Mouse (Mus musculus) heart, embryonic 10.5 days (tissue): ENCODE data around the gene Lig1. TPM values are rescaled to one million over a fixed set of nuclear protein-coding genes. Genes with fewer than 3 reads are reported as not detected.

Experiments used
- DNase-seq: peaks from one replicate; pipeline ENCODE4 v3.0.0-alpha.2; 2017; ENCODE audit warnings: low spot score
- H3K27ac ChIP-seq: fragments of 300-500 bp; sonication (generic); 2 replicates; pipeline ENCODE4 v1.5.1; 2016; ENCODE audit warnings: mild to moderate bottlenecking
- H3K27me3 ChIP-seq: fragments of 300-500 bp; sonication (generic); 2 replicates; pipeline ENCODE4 v1.6.1; 2016; ENCODE audit warnings: mild to moderate bottlenecking; ENCODE audit not compliant: poor library complexity, insufficient read depth, severe bottlenecking
- H3K36me3 ChIP-seq: fragments of 300-500 bp; sonication (generic); 2 replicates; pipeline ENCODE4 v1.6.1; 2016; ENCODE audit warnings: mild to moderate bottlenecking, moderate library complexity
- H3K4me1 ChIP-seq: fragments of 300-500 bp; sonication (generic); 2 replicates; pipeline ENCODE4 v1.6.1; 2016; ENCODE audit warnings: mild to moderate bottlenecking
- H3K4me3 ChIP-seq: fragments of 300-500 bp; sonication (generic); 2 replicates; pipeline ENCODE4 v1.5.1; 2016; ENCODE audit warnings: mild to moderate bottlenecking, moderate library complexity
- H3K9me3 ChIP-seq: fragments of 300-500 bp; sonication (generic); 2 replicates; pipeline ENCODE4 v1.6.1; 2016; ENCODE audit warnings: mild to moderate bottlenecking, moderate library complexity
- WGBS: fragments of 180-500 bp; shearing (Covaris S2); methylation state at CpG from one replicate; pipeline ENCODE4 v1.1.7; 2016; 5-methylcytosine and 5-hydroxymethylcytosine counted together
- polyA plus RNA-seq: library from polyadenylated mRNA; unstranded; fragments of >200 nt; fragmentation: Nextera tagmentation; extraction: Ambion mirVana; gene quantifications from 2 replicates; pipeline ENCODE4 v1.2.1, GENCODE M21; 2016

The Lig1 gene
- polyA plus RNA-seq, 1 experiment from 2014 or later = 105 TPM

DNA sequence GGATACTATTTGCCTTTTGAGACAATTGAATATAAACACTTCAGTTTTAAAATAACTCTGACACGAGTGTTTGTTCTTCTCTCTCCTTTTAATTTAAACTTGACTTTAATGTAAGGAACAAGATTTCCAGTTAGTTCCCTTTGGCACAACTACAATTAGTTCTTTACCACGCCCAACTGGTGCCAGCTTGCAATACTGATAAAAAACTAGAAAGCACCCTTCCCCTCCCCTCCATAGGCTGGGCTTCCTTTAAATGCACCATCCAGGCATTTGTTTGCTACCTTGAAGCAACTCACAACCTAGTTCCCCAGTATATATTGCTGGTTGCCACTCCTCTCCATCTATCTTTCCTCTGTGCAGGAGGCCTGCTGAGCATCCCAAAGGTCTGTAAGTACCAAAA, 47.2 kb downstream of the Lig1 start, which contains the start of gene Pla2g4c:
Gene Pla2g4c (plus strand): TSS at position 340 of the 400 bp plus-strand sequence.
- Histone ChIP-seq H3K9me3 (no peaks in the 10 kb centered on the region), H3K27me3 (no peaks in the 10 kb centered on the region), H3K4me1 (no peaks in the 10 kb centered on the region), H3K36me3 (peaks cover under 1% of the 10 kb centered on the region; the same call in 1 of the 2 replicates), H3K4me3 (no peak within 1 kb of the TSS), H3K27ac (no peak within 1 kb of the TSS)
- 85% methylated on average over 2 of the region's 2 CpGs for WGBS
- no peak for DNase-seq

DNA sequence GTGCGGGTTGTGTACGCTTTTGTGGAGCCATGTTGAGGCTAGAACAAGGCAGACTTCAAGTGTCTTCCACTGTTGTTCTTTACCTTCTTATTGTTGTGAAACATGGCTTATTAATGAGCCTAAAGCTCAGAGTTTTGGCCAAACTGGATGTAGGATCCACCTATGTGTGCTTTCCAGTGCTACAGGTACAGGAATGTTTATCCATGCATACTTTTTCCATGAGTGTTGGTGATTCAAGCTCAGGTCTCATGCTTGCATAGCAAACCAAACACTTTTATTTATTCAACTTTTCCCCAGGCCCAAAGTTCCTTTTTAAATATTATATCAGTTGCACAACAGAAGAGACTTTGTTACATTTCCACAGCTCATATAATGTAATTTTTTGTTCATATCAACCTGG, 53.5 kb downstream of the Lig1 start:
- no peaks in the 10 kb centered on the region for H3K27me3 ChIP-seq
- H3K9me3 ChIP-seq = no peaks in the 10 kb centered on the region
- H3K4me1 ChIP-seq = no peaks in the 10 kb centered on the region
- H3K27ac ChIP-seq = no peak overlapping the region
- WGBS = 99% methylated on average over 2 of the region's 2 CpGs
- no peak for DNase-seq
- no peak overlapping the region for H3K4me3 ChIP-seq
- H3K36me3 ChIP-seq = peaks cover 17% of the 10 kb centered on the region; the same call in 1 of the 2 replicates

DNA sequence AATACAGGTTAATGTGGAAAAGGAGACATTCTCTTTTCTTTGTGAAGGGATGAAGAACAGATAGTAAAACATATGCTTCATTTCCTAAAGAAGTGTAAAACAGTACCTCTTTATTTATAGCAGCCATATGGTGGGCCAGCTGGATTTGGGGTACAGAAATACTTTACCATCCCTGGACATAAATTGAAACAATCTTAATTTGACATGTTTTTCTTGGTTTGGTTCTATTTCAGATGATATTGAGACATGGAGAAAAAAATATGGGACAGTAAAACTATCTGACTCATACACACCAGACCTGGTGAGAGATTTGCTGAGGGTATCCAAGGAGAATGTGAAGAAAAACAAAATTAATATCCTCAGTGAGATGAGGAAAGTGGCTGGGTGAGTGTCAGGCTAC, 78.9 kb downstream of the Lig1 start:
- H3K4me3 ChIP-seq = no peak overlapping the region
- H3K27me3 ChIP-seq = no peaks in the 10 kb centered on the region
- H3K36me3 ChIP-seq = peaks cover 49% of the 10 kb centered on the region
- H3K9me3 ChIP-seq = 0 out of 2 replicates have a peak, but pooled peaks cover 4% of the 10 kb centered on the region
- H3K4me1 ChIP-seq = no peaks in the 10 kb centered on the region
- no peak for DNase-seq
- H3K27ac ChIP-seq = no peak overlapping the region

Other genes with a start within 250 kb of the Lig1 start
- gene Chmp2a, start 242.5 kb upstream of the Lig1 start, polyA plus RNA-seq = 129 and 142 TPM in 2 replicates
- 159 and 189 TPM in 2 replicates for gene Ube2m, start 239.0 kb upstream of the Lig1 start, polyA plus RNA-seq
- 2.2 and 3.1 TPM in 2 replicates for gene Mzf1, start 222.5 kb upstream of the Lig1 start, polyA plus RNA-seq
- gene Vmn1r85, start 182.1 kb upstream of the Lig1 start, polyA plus RNA-seq = not detected in 2 replicates
- gene Vmn1r86, start 157.4 kb upstream of the Lig1 start, polyA plus RNA-seq = not detected in 2 replicates
- gene Vmn1r87, start 137.1 kb upstream of the Lig1 start, polyA plus RNA-seq = not detected in 2 replicates
- not detected in 2 replicates for gene Vmn1r88, start 117.7 kb upstream of the Lig1 start, polyA plus RNA-seq
- not detected in 2 replicates for gene Vmn1r89, start 64.3 kb upstream of the Lig1 start, polyA plus RNA-seq
- gene Zswim9, start 1.4 kb downstream of the Lig1 start, polyA plus RNA-seq = 7.6 and 7.9 TPM in 2 replicates
- gene Pla2g4c, start 47.4 kb downstream of the Lig1 start, polyA plus RNA-seq = 0.75 and 1.3 TPM in 2 replicates
- gene Cabp5, start 120.8 kb downstream of the Lig1 start, polyA plus RNA-seq = not detected in 2 replicates
- gene Bsph1, start 173.6 kb downstream of the Lig1 start, polyA plus RNA-seq = not detected in 2 replicates